Mouse (Mus musculus) CH12.LX (cell line): ENCODE measurements around the gene Fam20a.

Source experiments
- CTCF ChIP-seq, 2 experiments: IDR thresholded peaks in 1 of 2; conservative IDR thresholded peaks in 1 of 2; 2 replicates each; pipeline ENCODE4 v1.5.1; 2011 to 2012; ENCODE audit warnings: low read depth in 2 of 2, low read length in 2 of 2, improper control_type of control experiment in 1 of 2, inconsistent platforms in 1 of 2, mild to moderate bottlenecking in 1 of 2, moderate library complexity in 1 of 2
- E2F4 ChIP-seq: IDR thresholded peaks from 2 replicates; pipeline ENCODE4 v1.6.1; 2011; ENCODE audit warnings: low read depth, low read length, improper control_type of control experiment; ENCODE audit not compliant: insufficient replicate concordance
- EP300 ChIP-seq: IDR thresholded peaks from 2 replicates; pipeline ENCODE4 v1.6.1; 2011; ENCODE audit warnings: low read length, improper control_type of control experiment
- JUN ChIP-seq: IDR thresholded peaks from 2 replicates; pipeline ENCODE4 v1.6.1; 2011; ENCODE audit warnings: low read depth, mild to moderate bottlenecking, low read length, improper control_type of control experiment, moderate library complexity; ENCODE audit not compliant: insufficient read depth
- MAFK ChIP-seq: IDR thresholded peaks from 2 replicates; pipeline ENCODE4 v1.6.1; 2011; ENCODE audit warnings: low read length, improper control_type of control experiment; ENCODE audit not compliant: insufficient replicate concordance
- MAX ChIP-seq: IDR thresholded peaks from 2 replicates; pipeline ENCODE4 v1.6.1; 2011; ENCODE audit warnings: low read length, improper control_type of control experiment
- MAZ ChIP-seq: IDR thresholded peaks from 2 replicates; pipeline ENCODE4 v1.6.1; 2012; ENCODE audit warnings: low read depth, mild to moderate bottlenecking, inconsistent platforms, low read length, improper control_type of control experiment, moderate library complexity
- NRF1 ChIP-seq: IDR thresholded peaks from 2 replicates; pipeline ENCODE4 v1.6.1; 2014; ENCODE audit warnings: low read depth, mild to moderate bottlenecking, inconsistent platforms, low read length, improper control_type of control experiment, moderate library complexity
- POLR2A ChIP-seq: IDR thresholded peaks from 2 replicates; pipeline ENCODE4 v1.6.1; 2011; ENCODE audit warnings: low read depth, mild to moderate bottlenecking, improper control_type of control experiment, low read length
- RAD21 ChIP-seq: IDR thresholded peaks from 2 replicates; pipeline ENCODE4 v1.6.1; 2011; ENCODE audit warnings: low read depth, mild to moderate bottlenecking, low read length, improper control_type of control experiment, moderate library complexity
- SIN3A ChIP-seq: IDR thresholded peaks from 2 replicates; pipeline ENCODE4 v1.6.1; 2012; ENCODE audit warnings: low read length, improper control_type of control experiment, inconsistent platforms
- USF1 ChIP-seq: IDR thresholded peaks from 2 replicates; pipeline ENCODE4 v1.6.1; 2014; ENCODE audit warnings: low read depth, mild to moderate bottlenecking, inconsistent platforms, low read length, improper control_type of control experiment
- ZNF384 ChIP-seq: IDR thresholded peaks from 2 replicates; pipeline ENCODE4 v1.6.1; 2012; ENCODE audit warnings: low read depth, low read length, improper control_type of control experiment, inconsistent platforms

- no peak for TF ChIP-seq ZNF384
- no peak for TF ChIP-seq JUN
- TF ChIP-seq EP300: no peak
- no peak for TF ChIP-seq POLR2A
- no peak for TF ChIP-seq SIN3A
- no peak for TF ChIP-seq MAX
- TF ChIP-seq CTCF (conservative IDR thresholded peaks at IDR 0.05 in 1 of 2, IDR thresholded peaks at IDR 0.05 in 1 of 2; ENCODE audit: low read depth in 2 of 2, low read length in 2 of 2): no peak
- TF ChIP-seq MAFK: no peak
- TF ChIP-seq RAD21: no peak
- TF ChIP-seq USF1: no peak
- no peak for TF ChIP-seq MAZ
- no peak for TF ChIP-seq E2F4
- peak; percentile 46; the same call in 1 of the 2 replicates for TF ChIP-seq NRF1
These were observed 72.9 kb downstream of the Fam20a start, which contains the start of gene Prkar1a for GRCm38 (mm10) chr11:109649206-109649605.
